Mouse (Mus musculus): Measurements from ENCODE around the gene Mcl1. TPM values are rescaled to one million over a fixed set of nuclear protein-coding genes. Genes with fewer than 3 reads are reported as not detected.
"Not testable (repeated sequence)": the region's sequence is repeated elsewhere in the genome, so short reads cannot be mapped to it uniquely, and the experiment has no call there.

Gene Mcl1
- total RNA-seq (2021) = 100 to 1,000 TPM; 151 to 152 TPM
- long read RNA-seq, experiment 1, transcript Mcl1-201 (3 exons, 3,418 nt) = major isoform, 50 of 75 reads
- long read RNA-seq, experiment 1, partial matches to known transcripts = 9 of 75 reads
- long read RNA-seq, experiment 1, other reads (novel, unspliced or antisense) = 16 of 75 reads
- long read RNA-seq, experiment 2, transcript Mcl1-201 (3 exons, 3,418 nt) = major isoform, 144 of 180 reads
- long read RNA-seq, experiment 2, partial matches to known transcripts = 19 of 180 reads
- long read RNA-seq, experiment 2, other reads (novel, unspliced or antisense) = 17 of 180 reads

DNA sequence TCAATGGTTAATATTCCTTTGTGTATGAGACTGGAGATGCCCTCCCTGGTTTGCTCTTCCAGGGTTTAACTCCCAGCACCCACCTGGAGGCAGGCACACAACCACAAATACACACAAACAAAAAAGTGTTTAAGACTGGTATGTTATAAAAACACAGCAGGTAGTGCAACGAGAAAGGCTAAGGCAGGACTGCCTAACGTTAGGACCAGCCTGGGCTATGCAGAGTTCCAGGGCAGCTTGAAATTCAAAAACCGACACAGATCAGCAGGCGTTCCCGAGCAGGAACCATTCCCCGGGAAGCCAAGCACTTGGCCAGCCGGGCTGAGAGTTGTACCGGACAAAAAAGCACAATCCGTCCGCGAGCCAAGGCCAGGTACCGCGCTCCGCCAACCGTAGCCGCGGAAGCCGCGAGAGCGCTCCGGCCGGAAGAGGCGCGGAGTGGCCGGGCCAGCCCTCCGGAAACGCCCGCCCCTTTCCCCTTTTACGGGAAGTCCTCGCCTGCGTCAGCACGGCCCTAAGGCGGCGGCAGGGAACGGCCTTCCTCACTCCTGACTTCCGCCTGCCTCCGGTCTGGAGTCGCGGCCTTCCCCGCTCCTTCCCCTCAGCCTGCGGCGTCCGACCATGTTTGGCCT is at the start of gene Mcl1:
Mcl1 (plus strand) TSS at position 553 of the 632 bp plus-strand sequence.
- DNase-seq (ENCODE audit: low spot score in 2 of 2) = peak; percentile 91 to 92

GRCm38 (mm10) chr3:95609195-95609594 is 49.4 kb upstream of the Mcl1 start:
- no peak for DNase-seq (ENCODE audit: low spot score in 2 of 2)

- no peak for DNase-seq (ENCODE audit: low spot score in 2 of 2)
These were observed 44.6 kb upstream of the Mcl1 start for GRCm38 (mm10) chr3:95613996-95614395.

DNA sequence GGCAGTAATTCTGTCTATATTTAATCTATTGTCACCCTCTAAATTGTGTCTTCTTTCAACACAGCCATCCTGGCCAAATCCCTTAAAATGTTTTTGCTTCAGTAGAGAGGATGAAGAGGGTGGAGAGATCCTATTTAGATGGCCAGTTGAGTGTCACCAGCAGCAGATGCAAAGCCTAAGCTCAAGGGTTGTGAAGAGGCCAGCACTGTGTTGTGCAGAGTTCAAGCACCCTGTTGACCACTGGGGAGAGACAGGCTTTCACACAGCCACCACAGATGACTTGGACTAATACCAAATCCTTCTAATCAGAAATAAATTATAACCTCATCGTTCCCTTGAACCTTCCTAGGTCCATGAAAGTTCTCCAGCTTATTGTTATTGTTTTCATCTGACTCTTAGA is 40.1 kb upstream of the Mcl1 start:
- no peak for DNase-seq (ENCODE audit: low spot score in 2 of 2)

GRCm38 (mm10) chr3:95621241-95621640 is 37.3 kb upstream of the Mcl1 start:
- no peak for DNase-seq (ENCODE audit: low spot score in 2 of 2)

GRCm38 (mm10) chr3:95622421-95622820 is 36.2 kb upstream of the Mcl1 start:
- not testable (repeated sequence) for DNase-seq (ENCODE audit: low spot score in 2 of 2)

DNA sequence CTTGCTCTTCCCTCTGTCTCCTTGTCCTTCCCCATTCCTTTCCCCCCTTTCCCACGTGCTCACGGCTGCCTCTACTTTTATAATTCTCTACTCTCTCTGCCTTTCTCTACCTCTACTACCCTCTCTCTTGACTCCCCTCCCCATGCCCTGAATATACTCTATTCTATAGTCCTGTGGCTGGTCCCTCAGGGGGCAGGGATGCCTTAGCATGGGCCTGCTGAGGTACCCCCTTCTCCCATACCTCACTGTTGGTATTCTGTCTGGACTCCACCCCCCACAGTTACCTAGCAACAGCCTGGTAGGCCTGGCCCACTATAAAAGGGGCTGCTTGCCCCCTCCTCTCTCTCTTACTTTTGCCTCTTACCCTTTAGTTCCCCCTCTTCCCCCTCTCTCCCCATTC is 35.0 kb upstream of the Mcl1 start:
- DNase-seq (ENCODE audit: low spot score in 2 of 2) = no peak

GRCm38 (mm10) chr3:95623991-95624515 is 34.5 kb upstream of the Mcl1 start:
- not testable (repeated sequence) for DNase-seq (ENCODE audit: low spot score in 2 of 2)

- DNase-seq (ENCODE audit: low spot score in 2 of 2) = peak; percentile 93 to 94
These were observed 33.7 kb upstream of the Mcl1 start, which contains the start of gene Ensa for GRCm38 (mm10) chr3:95624628-95625503. Gene Ensa, plus strand, starts transcription at chr3:95624993.

DNA sequence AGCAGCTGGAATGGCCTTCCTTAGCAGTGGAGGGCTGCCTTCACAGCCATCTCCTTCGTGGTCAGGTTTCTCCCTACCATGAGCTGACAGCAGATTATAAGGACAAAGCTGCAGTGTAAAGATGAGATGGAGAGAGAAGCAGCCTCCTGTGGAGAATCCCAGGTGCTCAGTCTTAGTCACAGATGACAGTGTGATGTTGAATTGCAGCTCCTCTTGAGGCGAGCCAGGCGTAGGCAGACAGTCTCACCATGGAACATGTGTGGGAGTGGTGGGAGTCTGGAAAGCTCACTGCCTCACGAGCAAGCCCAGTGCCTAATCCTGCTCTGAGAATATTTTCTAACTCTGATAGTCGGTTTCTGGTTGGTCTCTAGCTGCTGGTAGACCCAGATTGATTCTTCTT is 30.8 kb upstream of the Mcl1 start:
- DNase-seq (ENCODE audit: low spot score in 2 of 2) = no peak

- DNase-seq (ENCODE audit: low spot score in 2 of 2) = no peak
These were observed 28.8 kb upstream of the Mcl1 start for GRCm38 (mm10) chr3:95629755-95630154.

DNA sequence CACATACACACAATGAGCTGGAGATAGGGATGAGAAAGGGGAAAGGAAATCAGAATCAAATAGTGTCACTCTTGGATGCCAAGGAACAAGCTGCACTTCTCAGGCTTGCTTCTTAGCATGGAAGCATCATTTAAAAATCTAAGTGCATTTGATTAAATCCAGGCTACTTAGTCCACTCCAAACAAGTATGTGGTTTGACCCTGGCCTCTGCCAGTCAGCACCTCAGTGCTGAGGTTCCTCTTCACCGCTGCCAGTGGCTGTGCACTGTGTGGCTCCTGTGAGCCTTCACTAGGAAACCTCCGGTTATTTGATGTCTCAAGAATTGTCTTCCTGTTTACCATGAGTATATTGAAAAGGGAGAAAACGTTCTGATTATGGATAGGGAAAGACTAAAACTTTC is 27.7 kb upstream of the Mcl1 start:
- DNase-seq (ENCODE audit: low spot score in 2 of 2) = no peak

- no peak for DNase-seq (ENCODE audit: low spot score in 2 of 2)
These were observed 27.3 kb upstream of the Mcl1 start for GRCm38 (mm10) chr3:95631304-95631703.

DNA sequence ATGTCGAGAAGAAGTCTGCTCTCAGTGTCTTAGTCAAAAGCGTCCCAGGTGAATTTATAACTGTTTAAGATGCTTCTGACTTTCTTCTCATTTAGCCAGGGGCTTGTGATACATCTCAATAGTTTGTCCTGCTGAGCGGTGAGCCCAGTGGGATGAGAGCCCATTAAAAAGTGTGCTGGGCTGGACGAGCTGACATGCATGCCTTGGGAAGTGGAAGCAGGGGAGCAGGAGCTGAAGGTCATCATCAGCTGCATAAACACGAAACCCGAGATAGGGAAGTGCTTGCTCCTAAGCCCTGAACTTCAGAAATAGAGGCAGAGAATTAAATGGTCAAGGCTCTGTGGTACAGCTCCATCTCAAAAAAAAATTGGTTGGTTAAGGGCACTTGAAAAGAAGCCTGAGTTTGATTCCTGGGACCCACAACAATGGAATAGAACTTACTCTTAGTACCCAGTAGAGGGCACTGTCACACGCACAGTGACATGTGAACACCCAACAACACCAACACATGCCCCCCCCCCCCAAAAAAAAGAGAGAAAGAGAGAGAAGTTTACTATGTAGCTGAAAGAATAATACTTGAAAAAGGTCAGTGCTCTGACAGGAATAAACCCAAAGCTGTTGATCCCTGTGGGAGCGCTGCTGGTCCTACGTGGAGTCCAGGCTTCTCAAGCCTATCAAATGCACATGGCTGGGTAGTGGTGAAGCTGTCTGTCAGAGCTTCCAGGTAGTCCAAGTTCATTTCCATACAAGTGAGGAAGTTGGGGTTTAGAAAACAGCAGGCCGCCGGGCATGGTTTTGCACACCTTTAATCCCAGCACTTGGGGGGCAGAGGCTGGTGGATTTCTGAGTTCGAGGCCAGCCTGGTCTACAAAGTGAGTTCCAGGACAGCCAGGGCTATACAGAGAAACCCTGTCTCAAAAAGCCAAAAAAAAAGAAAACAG is 25.7 kb upstream of the Mcl1 start:
- DNase-seq (ENCODE audit: low spot score in 2 of 2) = no peak

GRCm38 (mm10) chr3:95635636-95636035 is 23.0 kb upstream of the Mcl1 start:
- DNase-seq (ENCODE audit: low spot score in 2 of 2) = no peak

DNA sequence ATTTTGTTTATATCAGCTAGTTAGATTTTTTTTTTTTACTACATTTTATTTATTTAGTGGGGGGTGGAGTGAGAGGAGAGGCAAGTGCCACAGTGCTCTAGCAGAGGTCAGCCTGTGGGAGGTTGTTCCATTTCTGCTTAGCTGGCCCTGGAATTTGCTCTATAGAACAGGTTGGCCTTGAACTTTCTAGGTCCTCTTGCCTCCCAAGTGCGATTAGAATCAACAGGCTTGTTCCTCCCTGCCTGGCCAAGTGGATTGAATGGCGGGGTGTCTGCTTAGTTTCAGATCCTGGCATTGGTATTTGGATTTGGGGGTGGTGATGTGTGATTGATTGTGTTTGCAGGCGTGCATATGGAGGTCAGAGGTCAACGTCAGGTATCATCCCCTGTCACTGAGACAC is 22.5 kb upstream of the Mcl1 start:
- no peak for DNase-seq (ENCODE audit: low spot score in 2 of 2)

DNA sequence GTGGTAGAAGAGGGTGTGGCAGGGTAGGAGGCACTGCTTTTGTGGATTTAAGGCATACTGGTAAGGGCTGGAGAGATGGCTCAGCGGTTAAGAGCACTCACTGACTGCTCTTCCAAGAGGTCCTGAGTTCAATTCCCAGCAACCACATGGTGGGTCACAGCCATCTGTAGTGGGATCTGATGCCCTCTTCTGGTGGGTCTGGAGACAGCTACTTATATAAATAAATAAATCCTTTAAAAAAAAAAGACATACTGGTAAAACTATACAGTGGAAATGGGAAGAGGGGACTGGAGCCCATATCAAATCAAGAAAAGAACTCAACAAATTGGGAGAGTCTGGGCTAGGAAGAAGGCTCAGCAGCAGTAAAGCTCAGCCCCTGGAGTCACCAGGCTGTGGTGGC is 18.9 kb upstream of the Mcl1 start:
- no peak for DNase-seq (ENCODE audit: low spot score in 2 of 2)

DNA sequence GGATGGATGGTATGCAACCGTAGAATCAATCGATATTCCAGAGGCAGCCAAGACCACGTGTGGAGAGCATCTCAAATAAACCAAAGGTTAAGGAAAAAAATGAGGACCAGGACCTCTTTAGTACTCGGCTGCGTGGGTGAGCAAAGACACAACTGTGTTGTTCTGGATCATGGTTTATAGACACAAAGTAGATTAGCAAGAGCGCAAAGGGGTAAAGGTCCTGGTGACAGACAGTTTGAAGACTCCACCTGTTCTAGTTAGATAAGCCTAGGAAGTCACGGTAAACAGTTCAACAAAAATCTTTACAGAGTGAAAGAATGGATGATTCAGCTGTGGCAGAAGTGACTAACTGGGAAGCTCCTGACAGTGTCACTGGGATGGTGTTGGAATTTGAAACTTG is 15.5 kb upstream of the Mcl1 start:
- DNase-seq (ENCODE audit: low spot score in 2 of 2) = no peak

- DNase-seq (ENCODE audit: low spot score in 2 of 2) = no peak
These were observed 13.0 kb upstream of the Mcl1 start for GRCm38 (mm10) chr3:95645313-95646235.

Data from adrenal gland, postnatal 4 days (tissue).